Mouse (Mus musculus): ENCODE measurements at regions not wholly inside any gene's neighbourhood (a gene's known extent, or its start where the extent isn't known, plus 50 kb on each side); places are given as distances from the start of the nearest gene placed in this dataset.

- no peak for DNase-seq (ENCODE audit: low spot score)
- no peaks in the 10 kb centered on the region for H3K27me3 ChIP-seq (ENCODE audit: insufficient read depth, poor library complexity, severe bottlenecking)
- WGBS = 78% methylated on average over 1 of the region's 1 CpGs
- H3K9me3 ChIP-seq = no peaks in the 10 kb centered on the region
- H3K4me3 ChIP-seq = no peak overlapping the region
- no peaks in the 10 kb centered on the region for H3K36me3 ChIP-seq
- peaks cover 34% of the 10 kb centered on the region for H3K4me1 ChIP-seq
- peak overlapping the region; percentile 83; the same call in 1 of the 2 replicates for H3K27ac ChIP-seq
Observed at GRCm38 (mm10) chr15:36857622-36858021, 150.0 kb downstream of the Zfp706 start.

- peak overlapping the region; percentile 83 for H3K27ac ChIP-seq
- no peak for DNase-seq (ENCODE audit: low spot score)
- H3K4me1 ChIP-seq = peaks cover 34% of the 10 kb centered on the region
- H3K9me3 ChIP-seq = no peaks in the 10 kb centered on the region
- no peak overlapping the region for H3K4me3 ChIP-seq
- 61% methylated on average over 7 of the region's 7 CpGs for WGBS
- no peaks in the 10 kb centered on the region for H3K27me3 ChIP-seq (ENCODE audit: insufficient read depth, poor library complexity, severe bottlenecking)
- H3K36me3 ChIP-seq = no peaks in the 10 kb centered on the region
Observed at GRCm38 (mm10) chr15:36855550-36856131, 151.9 kb downstream of the Zfp706 start.

- peak overlapping the region; percentile 83 for H3K27ac ChIP-seq
- peak; percentile 90 for DNase-seq (ENCODE audit: low spot score)
- H3K9me3 ChIP-seq = no peaks in the 10 kb centered on the region
- H3K4me1 ChIP-seq = peaks cover 34% of the 10 kb centered on the region
- no peaks in the 10 kb centered on the region for H3K27me3 ChIP-seq (ENCODE audit: insufficient read depth, poor library complexity, severe bottlenecking)
- H3K36me3 ChIP-seq = no peaks in the 10 kb centered on the region
- H3K4me3 ChIP-seq = no peak overlapping the region
- 28% methylated on average over 6 of the region's 6 CpGs for WGBS
Observed at GRCm38 (mm10) chr15:36854900-36855321, 152.7 kb downstream of the Zfp706 start.

GRCm38 (mm10) chr15:36852229-36852821 is 155.2 kb downstream of the Zfp706 start:
- Histone ChIP-seq H3K27me3 (ENCODE audit: insufficient read depth, poor library complexity, severe bottlenecking) (no peaks in the 10 kb centered on the region), H3K27ac (no peak overlapping the region), H3K9me3 (no peaks in the 10 kb centered on the region), H3K4me3 (no peak overlapping the region), H3K36me3 (no peaks in the 10 kb centered on the region), H3K4me1 (peaks cover 35% of the 10 kb centered on the region)
- no peak for DNase-seq (ENCODE audit: low spot score)
- 60% methylated on average over 6 of the region's 6 CpGs for WGBS

- Histone ChIP-seq H3K36me3 (no peaks in the 10 kb centered on the region), H3K4me1 (peaks cover 32% of the 10 kb centered on the region), H3K9me3 (no peaks in the 10 kb centered on the region), H3K27ac (peak overlapping the region; percentile 31; the same call in 1 of the 2 replicates), H3K4me3 (no peak overlapping the region), H3K27me3 (ENCODE audit: insufficient read depth, poor library complexity, severe bottlenecking) (no peaks in the 10 kb centered on the region)
- WGBS = 56% methylated on average over 5 of the region's 5 CpGs
- DNase-seq (ENCODE audit: low spot score) = no peak
Observed at GRCm38 (mm10) chr15:36848238-36848637, 159.3 kb downstream of the Zfp706 start.

GRCm38 (mm10) chr15:36846806-36847205 is 160.8 kb downstream of the Zfp706 start:
- Histone ChIP-seq H3K4me3 (no peak overlapping the region), H3K27ac (peak overlapping the region; percentile 59), H3K9me3 (no peaks in the 10 kb centered on the region), H3K4me1 (peaks cover 41% of the 10 kb centered on the region), H3K36me3 (no peaks in the 10 kb centered on the region), H3K27me3 (ENCODE audit: insufficient read depth, poor library complexity, severe bottlenecking) (no peaks in the 10 kb centered on the region)
- no peak for DNase-seq (ENCODE audit: low spot score)
- 77% methylated on average over 9 of the region's 9 CpGs for WGBS
